Mouse (Mus musculus): ENCODE results near the gene Gm5142. TPM values are rescaled to one million over a fixed set of nuclear protein-coding genes. Genes with fewer than 3 reads are reported as not detected.
A peak's percentile ranks its signal among the peaks of the same experiment; 100 is the strongest.

Gene Gm5142
- polyA plus RNA-seq, 2 experiments, result not detected

DNA sequence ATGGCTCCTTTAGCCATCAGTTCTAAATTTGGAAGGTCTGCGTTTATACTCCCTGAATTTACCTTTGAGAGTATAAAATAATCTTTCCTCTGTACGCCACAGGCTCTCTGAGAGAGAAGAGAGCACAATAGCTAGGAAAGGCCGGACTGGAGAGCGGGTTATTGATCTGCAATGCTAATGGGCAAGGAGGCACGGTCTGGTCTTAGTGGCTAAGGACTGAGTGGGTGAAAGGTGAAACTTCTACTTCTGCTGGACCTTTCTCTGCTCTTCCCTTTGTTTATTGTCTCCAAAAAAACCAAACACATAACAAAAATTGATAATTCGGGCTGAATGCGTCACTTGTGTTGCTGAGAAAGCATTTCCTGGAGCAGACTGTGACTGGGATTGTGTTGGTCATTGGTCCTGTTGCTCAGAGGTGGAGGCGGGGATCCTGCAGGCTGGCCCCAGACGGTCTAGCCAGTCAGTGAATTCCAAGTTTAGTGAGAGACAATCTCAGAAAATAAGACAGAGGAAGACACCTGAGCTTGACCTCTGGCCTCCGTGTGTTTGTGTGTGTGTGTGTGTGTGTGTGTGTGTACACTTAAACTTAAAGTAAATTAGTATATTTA lies 27.5 kb upstream of the Gm5142 start:
- DNase-seq (ENCODE audit: low spot score) (no peak), ATAC-seq (ENCODE audit: low FRiP score, low read depth) (no peak)
- Histone ChIP-seq H3K9ac (ENCODE audit: low read depth, low read length, severe bottlenecking) (no peak overlapping the region), H3K27me3 (ENCODE audit: control insufficient read depth, insufficient read depth, low read length) (no peaks in the 10 kb centered on the region), H3K4me2 (replicated peaks; ENCODE audit: low read depth, low read length, severe bottlenecking) (no peak overlapping the region), H3K27ac (replicated peaks; ENCODE audit: low read depth, low read length) (no peak overlapping the region), H3K4me1 (ENCODE audit: control insufficient read depth, insufficient read depth, low read length) (peaks cover 24% of the 10 kb centered on the region), H3K9me3 (ENCODE audit: control insufficient read depth, low read length) (no peaks in the 10 kb centered on the region), H3K36me3 (ENCODE audit: control insufficient read depth, insufficient read depth, low read length) (peaks cover 8% of the 10 kb centered on the region), H3K4me3 (replicated peaks; ENCODE audit: low read length) (no peak overlapping the region)
- 66% methylated on average over 10 of the region's 10 CpGs for WGBS
- TF ChIP-seq POLR2A (IDR thresholded peaks at IDR 0.05; ENCODE audit: borderline replicate concordance, extremely low read depth, insufficient read depth, insufficient read length), result no peak

DNA sequence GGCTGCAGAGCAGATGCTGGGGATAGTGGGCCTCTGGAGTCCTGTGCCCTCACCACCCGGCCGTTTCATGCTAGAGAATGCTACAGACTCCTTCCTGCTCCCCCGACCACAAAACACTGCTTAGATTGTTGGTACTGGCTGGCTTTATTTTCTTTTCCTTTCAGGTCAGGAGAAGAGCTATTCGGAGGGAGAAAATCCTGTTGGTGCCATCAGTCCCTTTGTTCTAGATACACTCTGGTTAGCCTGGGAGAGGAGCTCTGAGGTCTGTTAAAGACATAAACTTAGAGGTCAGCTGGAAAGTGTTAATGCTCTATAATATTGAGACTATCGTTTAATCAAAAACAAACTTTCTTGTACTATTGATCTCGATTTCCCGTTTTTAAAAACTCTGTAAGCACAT lies 26.9 kb upstream of the Gm5142 start:
- 0 out of 2 replicates have a peak overlapping the region, but pooled peaks have one; percentile 4 for H3K9ac ChIP-seq (ENCODE audit: low read depth, low read length, severe bottlenecking)
- H3K27me3 ChIP-seq (ENCODE audit: control insufficient read depth, insufficient read depth, low read length), result no peaks in the 10 kb centered on the region
- WGBS, result 30% methylated on average over 7 of the region's 7 CpGs
- no peaks in the 10 kb centered on the region for H3K9me3 ChIP-seq (ENCODE audit: control insufficient read depth, low read length)
- peaks cover 27% of the 10 kb centered on the region for H3K4me1 ChIP-seq (ENCODE audit: control insufficient read depth, insufficient read depth, low read length)
- H3K4me2 ChIP-seq (replicated peaks; ENCODE audit: low read depth, low read length, severe bottlenecking), result no peak overlapping the region
- DNase-seq (ENCODE audit: low spot score), result no peak
- ATAC-seq (ENCODE audit: low FRiP score, low read depth), result no peak
- TF ChIP-seq POLR2A (IDR thresholded peaks at IDR 0.05; ENCODE audit: borderline replicate concordance, extremely low read depth, insufficient read depth, insufficient read length), result no peak
- H3K36me3 ChIP-seq (ENCODE audit: control insufficient read depth, insufficient read depth, low read length), result peaks cover 4% of the 10 kb centered on the region; the same call in 1 of the 2 replicates
- no peak overlapping the region for H3K4me3 ChIP-seq (replicated peaks; ENCODE audit: low read length)
- H3K27ac ChIP-seq (replicated peaks; ENCODE audit: low read depth, low read length), result no peak overlapping the region

DNA sequence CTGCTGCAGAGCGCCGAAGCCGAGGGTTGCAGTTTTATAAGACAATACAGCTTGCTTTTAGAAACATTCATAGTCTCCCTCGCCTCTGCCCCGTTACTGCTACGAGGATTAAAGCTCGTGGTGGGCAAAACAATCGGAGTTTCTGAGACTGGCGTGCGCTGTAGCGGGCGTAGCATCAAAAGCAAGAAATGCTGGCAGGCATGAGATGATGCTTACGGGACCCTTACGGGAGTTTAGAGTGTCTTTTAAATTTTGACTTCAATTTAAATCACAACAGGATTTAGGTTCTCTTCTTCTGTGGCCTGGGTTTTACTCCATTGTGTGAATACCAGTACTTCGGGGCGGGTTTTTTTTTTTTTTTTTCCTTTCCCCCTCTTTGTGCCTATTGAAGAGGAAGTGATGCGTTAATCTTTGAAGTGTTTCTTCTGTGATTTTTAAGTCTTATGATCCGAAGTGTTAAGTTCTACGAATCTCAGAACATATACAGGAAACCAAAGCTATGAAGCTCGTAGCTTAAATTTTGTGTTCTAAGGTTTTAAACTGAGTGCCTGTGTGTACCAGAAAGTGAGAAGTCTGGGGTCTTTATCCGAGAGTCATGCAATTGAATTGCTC lies 23.2 kb upstream of the Gm5142 start:
- DNase-seq (ENCODE audit: low spot score) (peak; percentile 46), ATAC-seq (ENCODE audit: low FRiP score, low read depth) (no peak)
- TF ChIP-seq POLR2A (IDR thresholded peaks at IDR 0.05; ENCODE audit: borderline replicate concordance, extremely low read depth, insufficient read depth, insufficient read length), result no peak
- no peaks in the 10 kb centered on the region for H3K36me3 ChIP-seq (ENCODE audit: control insufficient read depth, insufficient read depth, low read length)
- no peaks in the 10 kb centered on the region for H3K9me3 ChIP-seq (ENCODE audit: control insufficient read depth, low read length)
- H3K4me1 ChIP-seq (ENCODE audit: control insufficient read depth, insufficient read depth, low read length), result peaks cover 25% of the 10 kb centered on the region
- peak overlapping the region; percentile 97 for H3K9ac ChIP-seq (ENCODE audit: low read depth, low read length, severe bottlenecking)
- peak overlapping the region; percentile 88 for H3K4me3 ChIP-seq (replicated peaks; ENCODE audit: low read length)
- no peaks in the 10 kb centered on the region for H3K27me3 ChIP-seq (ENCODE audit: control insufficient read depth, insufficient read depth, low read length)
- WGBS, result under 1% methylated on average over 21 of the region's 21 CpGs
- peak overlapping the region; percentile 79 for H3K4me2 ChIP-seq (replicated peaks; ENCODE audit: low read depth, low read length, severe bottlenecking)
- peak overlapping the region; percentile 96 for H3K27ac ChIP-seq (replicated peaks; ENCODE audit: low read depth, low read length)

DNA sequence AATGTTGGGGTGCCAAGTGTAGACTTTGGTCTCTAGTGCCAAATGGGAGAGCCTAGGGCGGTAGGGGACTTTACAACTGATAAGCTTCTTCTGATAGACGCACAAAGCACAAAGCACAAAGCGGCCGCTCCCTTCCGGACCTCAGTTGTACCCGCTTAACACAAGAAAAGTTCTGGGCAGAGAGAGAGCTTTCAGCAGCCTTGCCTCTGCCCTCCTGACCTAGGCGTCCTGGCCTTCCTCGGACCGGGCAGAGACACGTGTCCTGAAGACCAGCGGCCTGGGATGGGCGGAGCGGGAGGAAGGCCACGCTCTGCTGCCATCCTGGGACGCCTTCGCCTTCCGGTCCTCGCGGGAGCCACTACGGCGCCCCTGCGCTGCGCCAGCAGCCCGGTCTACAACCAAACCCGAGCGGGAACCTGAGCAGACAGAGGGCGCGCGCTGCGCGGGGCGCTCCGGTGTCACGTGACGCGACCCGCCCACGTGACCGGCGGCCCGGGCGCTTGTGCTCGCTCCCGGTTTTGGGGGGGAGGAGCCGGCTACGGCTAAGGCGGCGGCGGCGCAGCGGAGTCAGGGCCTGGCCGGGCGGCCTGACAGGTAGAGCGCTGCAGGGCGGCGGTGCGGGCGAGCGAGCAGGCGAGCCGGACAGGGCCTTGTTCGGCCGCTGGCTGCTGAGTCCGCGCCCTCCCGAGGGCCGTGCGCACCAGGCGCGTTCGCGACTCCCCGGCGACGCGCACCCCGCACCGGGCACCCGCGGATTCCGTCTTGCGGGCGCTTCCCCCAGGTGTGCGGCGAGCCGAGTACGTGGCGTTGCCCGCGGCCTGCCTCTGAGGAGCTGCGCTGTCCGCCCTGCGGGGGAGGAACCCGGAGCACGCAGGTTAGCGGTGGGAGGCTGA lies 22.4 kb upstream of the Gm5142 start, which contains the start of gene Rcbtb1:
Gene Rcbtb1 (plus strand): TSS at position 499 of the 893 bp plus-strand sequence.
- TF ChIP-seq POLR2A (IDR thresholded peaks at IDR 0.05; ENCODE audit: borderline replicate concordance, extremely low read depth, insufficient read depth, insufficient read length), result peak; percentile 96; the same call in 1 of the 2 replicates
- H3K36me3 ChIP-seq (ENCODE audit: control insufficient read depth, insufficient read depth, low read length), result no peaks in the 10 kb centered on the region
- 1% methylated on average over 45 of the region's 96 CpGs for WGBS
- peak within 1 kb of the TSS; percentile 88 for H3K4me3 ChIP-seq (replicated peaks; ENCODE audit: low read length)
- DNase-seq (ENCODE audit: low spot score), result peak; percentile 93
- H3K4me2 ChIP-seq (replicated peaks; ENCODE audit: low read depth, low read length, severe bottlenecking), result peak within 1 kb of the TSS; percentile 79
- H3K27me3 ChIP-seq (ENCODE audit: control insufficient read depth, insufficient read depth, low read length), result no peaks in the 10 kb centered on the region
- H3K9ac ChIP-seq (ENCODE audit: low read depth, low read length, severe bottlenecking), result peak within 1 kb of the TSS; percentile 97
- ATAC-seq (ENCODE audit: low FRiP score, low read depth), result peak; percentile 96
- peaks cover 21% of the 10 kb centered on the region for H3K4me1 ChIP-seq (ENCODE audit: control insufficient read depth, insufficient read depth, low read length)
- no peaks in the 10 kb centered on the region for H3K9me3 ChIP-seq (ENCODE audit: control insufficient read depth, low read length)
- peak within 1 kb of the TSS; percentile 96 for H3K27ac ChIP-seq (replicated peaks; ENCODE audit: low read depth, low read length)

DNA sequence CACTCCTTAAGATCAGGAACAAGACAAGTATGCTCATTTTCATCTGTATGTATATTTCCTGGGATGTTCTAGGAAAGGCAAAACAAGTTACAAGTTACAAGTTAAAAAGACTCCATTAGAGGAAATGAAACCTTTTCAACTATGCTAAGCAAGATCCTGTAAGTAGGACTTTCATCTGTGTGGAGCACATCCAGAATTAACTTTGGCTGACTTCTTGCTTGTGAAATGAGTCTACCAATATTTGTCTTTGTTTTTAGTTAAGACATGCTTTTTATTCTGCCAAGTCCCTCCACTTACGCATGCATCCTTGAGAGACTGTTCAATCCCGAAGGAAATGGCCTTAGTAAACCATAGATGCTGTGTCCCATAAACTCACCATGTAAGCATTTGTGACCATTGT lies 7.6 kb upstream of the Gm5142 start:
- no peak for TF ChIP-seq POLR2A (IDR thresholded peaks at IDR 0.05; ENCODE audit: borderline replicate concordance, extremely low read depth, insufficient read depth, insufficient read length)
- no peak overlapping the region for H3K9ac ChIP-seq (ENCODE audit: low read depth, low read length, severe bottlenecking)
- no peak overlapping the region for H3K4me2 ChIP-seq (replicated peaks; ENCODE audit: low read depth, low read length, severe bottlenecking)
- no peak overlapping the region for H3K4me3 ChIP-seq (replicated peaks; ENCODE audit: low read length)
- no peaks in the 10 kb centered on the region for H3K4me1 ChIP-seq (ENCODE audit: control insufficient read depth, insufficient read depth, low read length)
- no peak overlapping the region for H3K27ac ChIP-seq (replicated peaks; ENCODE audit: low read depth, low read length)
- H3K27me3 ChIP-seq (ENCODE audit: control insufficient read depth, insufficient read depth, low read length), result no peaks in the 10 kb centered on the region
- no peaks in the 10 kb centered on the region for H3K9me3 ChIP-seq (ENCODE audit: control insufficient read depth, low read length)
- 93% methylated on average over 2 of the region's 2 CpGs for WGBS
- no peaks in the 10 kb centered on the region for H3K36me3 ChIP-seq (ENCODE audit: control insufficient read depth, insufficient read depth, low read length)
- no peak for DNase-seq (ENCODE audit: low spot score)
- no peak for ATAC-seq (ENCODE audit: low FRiP score, low read depth)

Data from limb, embryonic 14.5 days (tissue).